Mouse (Mus musculus) A20 (cell line): ENCODE results near the gene Mus81.
A peak's percentile ranks its signal among the peaks of the same experiment; 100 is the strongest.

Experiments used
- DNase-seq: peaks from one replicate; pipeline ENCODE4 v3.0.0-alpha.2; 2011; ENCODE audit warnings: low read depth, low spot score

Gene Mus81

DNA sequence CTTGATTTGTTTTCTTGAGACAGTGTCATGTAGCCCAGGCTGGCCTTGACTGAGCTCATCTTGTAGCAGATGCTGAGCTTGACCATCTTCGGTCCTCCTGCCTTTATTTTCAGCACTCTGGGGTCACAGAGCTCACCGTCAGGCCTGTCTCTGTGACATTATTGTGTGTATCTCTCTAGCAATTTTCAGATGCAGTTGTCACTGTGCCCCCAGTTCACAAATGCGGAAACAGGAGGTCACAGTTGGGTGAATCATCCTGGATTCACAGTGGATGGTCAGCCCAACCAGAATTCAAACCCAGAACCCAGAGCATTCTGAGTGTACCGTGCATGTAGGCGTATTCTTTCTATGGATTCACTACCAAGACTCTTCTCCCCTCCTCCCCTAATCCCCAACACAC is 42.5 kb downstream of the Mus81 start:
- DNase-seq: no peak

DNA sequence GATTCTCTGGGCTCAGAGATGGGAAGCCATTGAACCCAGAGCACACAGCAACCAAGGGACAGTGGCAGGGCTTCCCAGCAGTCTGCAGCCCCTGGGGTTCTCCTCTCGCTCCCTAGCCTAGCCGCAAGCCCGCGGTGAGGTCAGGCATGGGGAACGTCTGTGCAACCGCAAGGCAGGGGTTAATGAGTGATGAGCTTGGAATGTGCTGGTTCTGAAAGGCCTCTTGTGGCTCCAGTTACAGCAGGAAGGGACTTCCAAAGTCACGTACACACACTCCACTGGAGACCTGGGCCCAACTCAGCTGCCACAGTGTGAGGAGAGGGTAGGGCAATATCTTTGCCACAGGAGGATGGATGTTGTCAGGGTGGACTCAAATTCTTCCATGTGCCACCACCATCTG is 43.2 kb downstream of the Mus81 start:
- no peak for DNase-seq

DNA sequence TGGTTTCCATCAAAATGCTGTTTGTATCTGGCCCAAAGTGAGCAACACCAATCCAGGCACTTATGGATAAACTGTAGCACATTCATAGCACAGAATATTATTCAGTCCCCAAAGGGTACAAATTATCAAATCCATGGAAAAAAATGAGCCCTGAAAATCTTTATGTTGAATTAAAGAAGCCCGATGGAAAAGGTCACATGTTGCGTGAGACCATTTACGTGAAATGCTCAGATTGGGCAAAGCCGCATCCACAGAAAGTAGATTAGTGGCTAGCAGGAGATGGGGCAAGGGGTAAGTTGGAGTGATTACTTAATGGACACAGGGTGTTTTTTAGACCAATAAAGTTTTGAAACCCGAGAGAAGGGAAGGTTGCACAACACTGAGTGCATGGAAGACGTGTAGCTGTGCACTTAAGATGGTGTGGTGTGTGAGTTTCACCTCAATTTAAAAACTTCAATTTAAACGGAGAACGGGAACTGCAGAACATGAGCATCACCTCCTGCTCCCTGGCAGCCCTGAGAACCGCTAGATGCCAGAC is 43.8 kb downstream of the Mus81 start:
- no peak for DNase-seq

DNA sequence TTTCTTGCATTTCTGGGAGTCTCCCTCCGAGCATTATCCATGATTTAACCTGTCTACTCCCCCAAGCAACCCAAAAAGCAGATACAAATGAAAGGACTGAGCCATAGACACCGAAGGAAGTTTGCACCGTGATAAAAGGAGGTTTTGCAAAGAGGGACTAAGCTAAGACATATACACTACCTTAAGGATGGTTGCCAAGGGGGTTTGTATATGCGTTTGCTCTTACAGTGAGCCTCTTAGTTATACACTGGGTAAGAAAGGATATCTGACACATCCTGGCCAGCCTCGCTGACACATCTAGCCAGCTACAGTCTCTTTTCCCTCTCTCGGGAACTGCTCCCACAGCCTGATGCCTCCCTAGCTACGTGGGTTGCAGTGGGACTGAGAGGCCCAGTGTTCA is 54.3 kb downstream of the Mus81 start:
- no peak for DNase-seq

DNA sequence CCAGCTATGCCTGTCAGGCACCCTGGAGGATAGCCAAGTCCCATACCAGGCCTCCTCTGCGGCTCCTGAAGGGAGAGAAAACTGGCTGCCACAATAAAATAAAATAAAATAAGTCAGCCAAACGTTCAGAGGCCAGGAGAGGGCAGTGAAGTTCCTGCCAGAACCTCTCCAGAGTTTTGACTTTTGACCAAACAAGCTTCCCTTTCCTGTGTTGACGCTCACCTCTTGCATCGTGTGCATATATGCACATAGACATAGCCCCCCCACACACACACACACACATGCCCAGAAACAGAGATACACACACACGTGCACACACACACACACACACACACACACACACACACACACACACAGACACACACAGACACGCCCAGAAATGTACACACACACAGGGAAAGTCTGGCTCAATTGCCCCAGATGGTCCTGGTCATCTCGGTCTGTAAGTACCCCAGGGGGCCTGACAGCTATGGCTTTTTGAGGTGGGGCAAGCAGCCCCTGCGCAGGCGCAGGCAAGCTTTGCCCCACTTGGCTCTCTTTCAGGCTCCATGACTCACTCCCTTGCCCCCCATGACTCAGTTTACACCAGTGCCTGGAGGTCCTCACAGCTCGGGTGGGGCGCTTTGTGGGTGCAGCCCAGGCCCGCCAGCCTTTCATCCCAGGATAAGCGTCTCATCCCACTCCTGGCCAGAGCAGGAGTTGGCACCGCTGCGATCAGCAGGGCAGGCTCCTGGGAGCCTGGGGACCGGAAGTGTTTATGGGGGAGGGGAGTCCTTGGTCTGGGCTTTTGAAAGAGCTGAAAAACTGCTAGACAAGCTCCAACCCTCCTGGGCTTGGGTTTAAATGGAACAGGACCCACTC is 55.0 kb downstream of the Mus81 start:
- peak; percentile 23 for DNase-seq
